ENCODE assay signal across 7 mouse cellular contexts in the genomic region with DNA sequence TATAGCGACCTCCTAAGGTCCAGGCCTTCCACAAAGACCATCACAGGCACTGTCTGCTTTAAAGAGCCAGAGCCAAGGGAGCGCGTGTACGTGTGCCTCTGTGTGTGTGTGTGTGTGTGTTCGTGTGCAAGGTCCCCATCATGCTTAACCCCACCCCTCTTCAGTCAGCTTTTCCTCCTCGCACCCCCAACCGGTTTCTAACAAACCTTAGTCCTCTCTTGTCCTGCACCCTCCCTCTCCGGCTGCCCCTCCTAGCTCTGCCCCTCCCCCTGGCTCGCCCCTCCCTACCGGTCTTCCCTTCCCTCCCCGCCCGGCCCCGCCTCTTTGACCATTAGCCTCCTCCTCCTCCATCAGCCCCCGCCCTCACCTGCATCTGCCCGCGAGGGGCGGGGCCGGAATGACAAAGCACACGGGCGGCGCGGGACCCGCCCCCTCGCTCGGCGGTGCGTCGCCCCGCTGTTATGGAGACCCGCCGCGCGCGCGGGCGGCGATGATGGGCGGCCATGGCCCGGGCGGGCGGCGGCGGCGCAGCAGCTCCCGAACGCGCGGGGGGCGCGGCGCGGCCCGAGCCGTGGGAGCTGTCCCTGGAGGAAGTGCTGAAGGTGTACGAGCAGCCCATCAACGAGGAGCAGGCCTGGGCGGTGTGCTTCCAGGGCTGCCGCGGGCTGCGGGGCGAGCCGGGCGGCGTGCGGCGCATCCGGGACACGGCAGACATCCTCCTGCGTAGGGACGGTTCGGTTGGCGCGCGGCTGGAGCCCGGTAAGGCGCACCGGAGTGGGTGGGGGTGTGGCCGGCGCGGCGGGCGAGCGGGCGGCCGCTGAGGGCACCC. TPM values are rescaled to one million over a fixed set of nuclear protein-coding genes. Genes with fewer than 3 reads are reported as not detected.
DNase-seq lines count a peak whose midpoint lies in the region; ATAC-seq and TF ChIP-seq lines count a peak whose summit lies in the region.

A gene (plus strand): TSS at position 452 of the 829 bp plus-strand sequence.

- peak within 1 kb of the TSS; percentile 67 for H3K4me2 ChIP-seq in hindbrain, postnatal 0 days (ENCODE audit: low read depth, low read length)

- peak; percentile 70 to 85 for DNase-seq in cerebellum, postnatal 36 days
- DNase-seq in gastrocnemius, adult 2 months = peak; percentile 74
- peak; percentile 94 for DNase-seq in hindbrain, postnatal 0 days (ENCODE audit: low spot score)
- peak; percentile 56 to 86 for DNase-seq in left cerebral cortex, postnatal 10 days (ENCODE audit: extremely low spot score in 1 of 2, low spot score in 2 of 2)
- peak; percentile 70 for DNase-seq in right cerebral cortex, postnatal 25 days

- intact Hi-C loops in gastrocnemius, adult 2 months (cut with DNase I) = no loop called here
- intact Hi-C loops in left cerebral cortex, postnatal 10 days (cut with DNase I) = no loop called here

- H3K9me3 ChIP-seq in hindbrain, postnatal 0 days (ENCODE audit: low read length) = no peaks in the 10 kb centered on the region

- 1% methylated on average over 71 of the region's 85 CpGs for WGBS in hindbrain, postnatal 0 days

- H3K4me1 ChIP-seq in hindbrain, postnatal 0 days (ENCODE audit: insufficient read depth, low read length) = peaks cover 12% of the 10 kb centered on the region

- H3K27ac ChIP-seq in gastrocnemius, adult 2 months = peak within 1 kb of the TSS; percentile 24; the same call in 1 of the 2 replicates
- H3K27ac ChIP-seq in hindbrain, postnatal 0 days = peak within 1 kb of the TSS; percentile 95

- no peaks in the 10 kb centered on the region for H3K36me3 ChIP-seq in hindbrain, postnatal 0 days (ENCODE audit: insufficient read depth, low read length)

- TF ChIP-seq CTCF in gastrocnemius, adult 2 months (IDR thresholded peaks at IDR 0.05) = no peak
- peak; percentile 20; the same call in 1 of the 2 replicates for TF ChIP-seq CTCF in hindbrain, postnatal 0 days (IDR thresholded peaks at IDR 0.05; ENCODE audit: low read depth)

- peak; percentile 90 for ATAC-seq in activated CD4-positive, CD25-positive, alpha-beta regulatory T cell, adult 4 months
- ATAC-seq in hindbrain, postnatal 0 days = peak; percentile 90
- ATAC-seq in megakaryocyte-erythroid progenitor cell, adult 5-6 weeks (replicated peaks; ENCODE audit: low FRiP score, low TSS enrichment, poor library complexity, severe bottlenecking) = peak; percentile 61

- H3K27me3 ChIP-seq in hindbrain, postnatal 0 days (ENCODE audit: insufficient read depth, low read length) = no peaks in the 10 kb centered on the region

- H3K9ac ChIP-seq in hindbrain, postnatal 0 days (replicated peaks; ENCODE audit: low read length) = peak within 1 kb of the TSS; percentile 85

- H3K4me3 ChIP-seq in gastrocnemius, adult 2 months = peak within 1 kb of the TSS; percentile 70
- peak within 1 kb of the TSS; percentile 76 for H3K4me3 ChIP-seq in hindbrain, postnatal 0 days (ENCODE audit: low read length)

RNA-seq across cellular contexts. Expression of the gene that starts here (rescaled TPM):
- polyA plus RNA-seq in activated CD4-positive, CD25-positive, alpha-beta regulatory T cell, adult 4 months (2017; shearing (Covaris generic)) = not detected
- total RNA-seq in gastrocnemius, adult 2 months (2021) = not detected
- total RNA-seq in hindbrain, postnatal 0 days (2014; rRNA removed) = 34.0 and 34.5 TPM in 2 replicates
- polyA plus RNA-seq in hindbrain, postnatal 0 days (2015; fragmentation: Nextera tagmentation; extraction: Ambion mirVana) = 24.7 and 25.4 TPM in 2 replicates
- total RNA-seq in left cerebral cortex, postnatal 10 days (2021) = 10 to 100 TPM; 16.2 to 17.4 TPM
- 4.3 and 5.9 TPM in 2 replicates for total RNA-seq in megakaryocyte-erythroid progenitor cell, adult 5-6 weeks (2014; fragmentation: Nextera tagmentation)
- total RNA-seq in megakaryocyte-erythroid progenitor cell, adult 5-6 weeks (2017) = 5.3 and 7.0 TPM in 2 replicates

Comparison
In these comparisons a context has a peak if more than half of its experiments do, and no peak if none do; other contexts are left out.
1. Peak in every context shown above with its lines: DNase-seq, ATAC-seq, H3K4me3 ChIP-seq and H3K27ac ChIP-seq.
2. RNA of the gene that starts here (total RNA-seq): 34.0 to 34.5 TPM in hindbrain, postnatal 0 days, 16.2 to 17.4 TPM in left cerebral cortex, postnatal 10 days and 4.3 to 7.0 TPM in megakaryocyte-erythroid progenitor cell, adult 5-6 weeks; not detected in gastrocnemius, adult 2 months; every median in the first group is over 4 times any median in the second.
3. RNA of the gene that starts here (polyA plus RNA-seq): 24.7 to 25.4 TPM in hindbrain, postnatal 0 days; not detected in activated CD4-positive, CD25-positive, alpha-beta regulatory T cell, adult 4 months; every median in the first group is over 10 times any median in the second.
4. Peak in ATAC-seq in activated CD4-positive, CD25-positive, alpha-beta regulatory T cell, adult 4 months; RNA of the gene not detected or under 1 TPM.
5. Peak in DNase-seq, H3K4me3 ChIP-seq and H3K27ac ChIP-seq in gastrocnemius, adult 2 months; RNA of the gene not detected or under 1 TPM.